37 mouse cellular contexts compared by ENCODE assay signal in the genomic region with DNA sequence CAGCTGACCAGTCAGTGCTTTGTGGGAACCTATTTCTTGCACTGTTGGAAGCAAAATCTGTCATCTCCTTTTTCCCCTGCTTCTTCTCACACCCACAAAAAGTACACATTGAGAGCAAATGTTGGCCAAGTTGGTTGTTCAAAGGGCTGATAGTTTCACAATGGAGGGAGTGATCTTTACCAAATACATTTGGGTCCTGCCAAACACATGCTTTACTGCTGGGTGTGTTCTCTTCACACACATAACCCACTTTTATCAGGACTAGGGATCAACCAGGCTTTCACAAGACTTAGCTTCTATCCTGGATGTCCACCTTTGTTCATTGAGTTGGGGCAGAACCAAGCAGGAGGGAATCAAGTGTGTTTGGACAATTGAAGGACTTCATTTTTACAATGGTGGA. TPM values are rescaled to one million over a fixed set of nuclear protein-coding genes. Genes with fewer than 3 reads are reported as not detected.
"Had no signal": no experiment of that assay in that cellular context is flagged by ENCODE, and none has a peak within 500 bp of the region (broad histone marks: within the 10 kb centered on the region; RNA-seq: fewer than 3 reads in every experiment).

No protein-coding gene starts in this region.

- H3K27me3 ChIP-seq: heart, embryonic 13.5 days; heart, embryonic 15.5 days; hindbrain, embryonic 13.5 days; hindbrain, embryonic 15.5 days; kidney, embryonic 15.5 days; limb, embryonic 13.5 days had no signal

- DNase-seq: forebrain, postnatal 0 days; gastrocnemius, postnatal 14 days; gastrocnemius, postnatal 36 days; heart, adult 11 months; heart, adult 2 months; heart, postnatal 14 days; heart, postnatal 36 days; kidney, adult 11 months; kidney, adult 2 months; kidney, adult 9 months; kidney, postnatal 14 days; kidney, postnatal 36 days; layer of hippocampus, adult 9-11 months; layer of hippocampus, postnatal 36 days; left cerebral cortex, postnatal 4 days had no signal

- H3K4me1 ChIP-seq: heart, embryonic 13.5 days; heart, embryonic 15.5 days; hindbrain, embryonic 13.5 days; hindbrain, embryonic 15.5 days; kidney, embryonic 15.5 days; limb, embryonic 13.5 days had no signal

- H3K36me3 ChIP-seq: heart, embryonic 13.5 days; heart, embryonic 15.5 days; hindbrain, embryonic 13.5 days; hindbrain, embryonic 15.5 days; kidney, embryonic 15.5 days; limb, embryonic 13.5 days had no signal

- H3K9me3 ChIP-seq: heart, embryonic 13.5 days; heart, embryonic 15.5 days; hindbrain, embryonic 13.5 days; hindbrain, embryonic 15.5 days; kidney, embryonic 15.5 days; limb, embryonic 13.5 days had no signal

- ATAC-seq: forebrain, postnatal 0 days; hindbrain, postnatal 0 days; intestine, embryonic 16.5 days had no signal

- H3K27ac ChIP-seq: heart, adult 2 months; heart, embryonic 13.5 days; heart, embryonic 15.5 days; hindbrain, embryonic 13.5 days; hindbrain, embryonic 15.5 days; hindbrain, postnatal 0 days; kidney, embryonic 15.5 days; kidney, postnatal 0 days; limb, embryonic 13.5 days had no signal

- H3K4me2 ChIP-seq: heart, embryonic 11.5 days; heart, embryonic 13.5 days; heart, embryonic 15.5 days; hindbrain, embryonic 13.5 days; hindbrain, embryonic 15.5 days; kidney, embryonic 15.5 days; limb, embryonic 13.5 days had no signal

- H3K9ac ChIP-seq: forebrain, postnatal 0 days; heart, embryonic 13.5 days; heart, embryonic 15.5 days; hindbrain, embryonic 13.5 days; hindbrain, embryonic 15.5 days; kidney, embryonic 15.5 days; limb, embryonic 13.5 days had no signal

- H3K4me3 ChIP-seq: heart, adult 2 months; heart, embryonic 13.5 days; heart, embryonic 15.5 days; hindbrain, embryonic 13.5 days; hindbrain, embryonic 15.5 days; kidney, embryonic 15.5 days; limb, embryonic 13.5 days had no signal

RNA-seq across cellular contexts. Expression of a gene that starts 20.0 kb away (rescaled TPM):
- total RNA-seq: forebrain, postnatal 0 days; gastrocnemius, adult 18-20 months; gastrocnemius, adult 8-10 months; gastrocnemius, postnatal 14 days; gastrocnemius, postnatal 36 days; heart, adult 2 months; heart, postnatal 14 days; heart, postnatal 36 days; hematopoietic stem cell, adult 5-6 weeks; hindbrain, postnatal 0 days; layer of hippocampus, adult 18-20 months; layer of hippocampus, adult 8-10 months; layer of hippocampus, postnatal 14 days; layer of hippocampus, postnatal 36 days; left cerebral cortex, adult 18-20 months; left cerebral cortex, adult 8-10 months; left cerebral cortex, postnatal 10 days; left cerebral cortex, postnatal 25 days; left cerebral cortex, postnatal 4 days had no signal
- polyA plus RNA-seq: heart, embryonic 11.5 days; heart, embryonic 13.5 days; heart, postnatal 0 days; hindbrain, embryonic 15.5 days; limb, embryonic 11.5 days; limb, embryonic 13.5 days had no signal
